Mouse (Mus musculus) MEL (cell line): ENCODE measurements around the gene Mrgprx1.

Source experiments
- BHLHE40 ChIP-seq: IDR thresholded peaks from 2 replicates; pipeline ENCODE4 v1.6.1; 2012; ENCODE audit warnings: low read depth, mild to moderate bottlenecking, inconsistent platforms, low read length, improper control_type of control experiment, borderline replicate concordance
- CTCF ChIP-seq, 3 experiments: IDR thresholded peaks in 2 of 3; conservative IDR thresholded peaks in 1 of 3; 2 replicates each; pipeline ENCODE4 v1.5.1; 2011 to 2012; ENCODE audit warnings: low read length in 3 of 3, low read depth in 2 of 3, mild to moderate bottlenecking in 2 of 3, improper control_type of control experiment in 1 of 3, inconsistent platforms in 1 of 3, mixed read lengths in 1 of 3, moderate library complexity in 1 of 3; ENCODE audit not compliant: control insufficient read depth in 1 of 3, insufficient read depth in 1 of 3, poor library complexity in 1 of 3, severe bottlenecking in 1 of 3
- E2F4 ChIP-seq: IDR thresholded peaks from 2 replicates; pipeline ENCODE4 v1.6.1; 2011; ENCODE audit warnings: low read depth, low read length, improper control_type of control experiment, borderline replicate concordance
- EP300 ChIP-seq, 2 experiments: IDR thresholded peaks; 2 replicates each; pipeline ENCODE4 v1.6.1; 2011; ENCODE audit warnings: improper control_type of control experiment in 2 of 2, low read length in 2 of 2, low read depth in 1 of 2, mild to moderate bottlenecking in 1 of 2
- GABPA ChIP-seq: IDR thresholded peaks from 2 replicates; pipeline ENCODE4 v1.6.1; 2012; ENCODE audit warnings: low read depth, mild to moderate bottlenecking, inconsistent platforms, low read length, improper control_type of control experiment, moderate library complexity
- MAX ChIP-seq: IDR thresholded peaks from 2 replicates; pipeline ENCODE4 v1.6.1; 2011; ENCODE audit warnings: low read length, improper control_type of control experiment
- MEF2A ChIP-seq: IDR thresholded peaks from 2 replicates; pipeline ENCODE4 v1.6.1; 2014; ENCODE audit warnings: low read depth, mild to moderate bottlenecking, inconsistent platforms, low read length, improper control_type of control experiment; ENCODE audit not compliant: poor library complexity, insufficient replicate concordance, severe bottlenecking; ENCODE audit errors: extremely low read depth
- MYB ChIP-seq: IDR thresholded peaks from 2 replicates; pipeline ENCODE4 v1.6.1; 2011; ENCODE audit warnings: mild to moderate bottlenecking, low read depth, low read length, improper control_type of control experiment
- POLR2A ChIP-seq, 2 experiments: IDR thresholded peaks; 2 replicates each; pipeline ENCODE4 v1.6.1; 2011 to 2012; ENCODE audit warnings: low read length in 2 of 2, mild to moderate bottlenecking in 2 of 2, control low read depth in 1 of 2, improper control_type of control experiment in 1 of 2, low read depth in 1 of 2, moderate library complexity in 1 of 2; ENCODE audit not compliant: control insufficient read depth in 1 of 2, insufficient read depth in 1 of 2, poor library complexity in 1 of 2
- RCOR1 ChIP-seq: IDR thresholded peaks from 2 replicates; pipeline ENCODE4 v1.6.1; 2012; ENCODE audit warnings: low read depth, mild to moderate bottlenecking, inconsistent platforms, low read length, improper control_type of control experiment
- SMC3 ChIP-seq: IDR thresholded peaks from 2 replicates; pipeline ENCODE4 v1.6.1; 2011; ENCODE audit warnings: low read depth, low read length, improper control_type of control experiment
- ZMIZ1 ChIP-seq: IDR thresholded peaks from 2 replicates; pipeline ENCODE4 v1.6.1; 2012; ENCODE audit warnings: low read depth, mild to moderate bottlenecking, inconsistent platforms, low read length, improper control_type of control experiment, moderate library complexity

DNA sequence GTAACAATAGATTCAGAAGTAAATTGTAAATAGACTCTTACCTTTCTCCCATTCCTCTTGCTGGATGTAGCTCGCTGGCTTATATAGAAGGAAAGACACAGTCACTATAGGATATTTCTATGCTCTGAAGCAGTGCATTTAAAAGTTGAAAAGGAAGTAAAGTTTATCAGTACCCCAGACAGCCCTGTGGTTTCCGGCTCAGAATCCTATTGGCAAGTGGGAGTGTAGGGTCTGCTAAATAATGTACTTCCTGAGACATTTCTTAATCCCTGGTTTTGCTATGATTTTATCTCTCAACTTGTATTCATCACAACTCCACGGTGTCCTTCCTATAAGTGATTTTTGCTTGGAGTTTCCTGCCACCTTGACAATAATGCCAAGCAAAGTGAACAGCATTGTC, 31.7 kb downstream of the Mrgprx1 start:
- TF ChIP-seq MYB, result no peak
- no peak for TF ChIP-seq CTCF (IDR thresholded peaks at IDR 0.05 in 2 of 3, conservative IDR thresholded peaks at IDR 0.05 in 1 of 3; ENCODE audit: control insufficient read depth in 1 of 3, insufficient read depth in 1 of 3, low read depth in 2 of 3, low read length in 3 of 3, poor library complexity in 1 of 3, severe bottlenecking in 1 of 3)
- TF ChIP-seq E2F4, result no peak
- TF ChIP-seq BHLHE40, result no peak
- TF ChIP-seq EP300 (IDR thresholded peaks at IDR 0.05; ENCODE audit: low read depth in 1 of 2, low read length in 2 of 2), result peak; percentile 30 to 73; a peak in 3 of 4 replicates
- no peak for TF ChIP-seq POLR2A (IDR thresholded peaks at IDR 0.05; ENCODE audit: control insufficient read depth in 1 of 2, insufficient read depth in 1 of 2, low read depth in 1 of 2, low read length in 2 of 2, poor library complexity in 1 of 2)
- TF ChIP-seq GABPA, result no peak
- TF ChIP-seq MEF2A, result no peak
- no peak for TF ChIP-seq MAX
- TF ChIP-seq ZMIZ1, result no peak
- no peak for TF ChIP-seq SMC3
- 0 out of 2 replicates have a peak, but pooled peaks have one; percentile 53 for TF ChIP-seq RCOR1
